8 mouse cellular contexts compared by ENCODE assay signal in genomic region chr17:35752221-35752811, GRCm38 (mm10). TPM values are rescaled to one million over a fixed set of nuclear protein-coding genes. Genes with fewer than 3 reads are reported as not detected.
A peak's percentile ranks its signal among the peaks of the same experiment; 100 is the strongest.
DNase-seq lines count a peak whose midpoint lies in the region; ATAC-seq lines count a peak whose summit lies in the region.

No protein-coding gene starts in this region.

- H3K9ac ChIP-seq in forebrain, embryonic 14.5 days (ENCODE audit: low read length), result no peak overlapping the region
- H3K9ac ChIP-seq in forebrain, embryonic 12.5 days, result no peak overlapping the region

- H3K27ac ChIP-seq in forebrain, embryonic 14.5 days (ENCODE audit: low read depth, low read length), result no peak overlapping the region
- no peak overlapping the region for H3K27ac ChIP-seq in forebrain, embryonic 12.5 days

- 41% methylated on average over 7 of the region's 7 CpGs for WGBS in forebrain, embryonic 14.5 days
- WGBS in forebrain, embryonic 12.5 days, result 65% methylated on average over 7 of the region's 7 CpGs

- no peak overlapping the region for H3K4me2 ChIP-seq in forebrain, embryonic 14.5 days (ENCODE audit: low read length)
- H3K4me2 ChIP-seq in forebrain, embryonic 12.5 days, result no peak overlapping the region

- H3K4me3 ChIP-seq in forebrain, embryonic 14.5 days (ENCODE audit: low read depth, low read length), result no peak overlapping the region
- H3K4me3 ChIP-seq in forebrain, embryonic 12.5 days (replicated peaks), result no peak overlapping the region

- no peaks in the 10 kb centered on the region for H3K9me3 ChIP-seq in forebrain, embryonic 14.5 days (replicated peaks; ENCODE audit: control insufficient read depth, low read length)
- H3K9me3 ChIP-seq in forebrain, embryonic 12.5 days, result no peaks in the 10 kb centered on the region

- H3K27me3 ChIP-seq in forebrain, embryonic 14.5 days (replicated peaks; ENCODE audit: control insufficient read depth, insufficient read depth, low read length), result no peaks in the 10 kb centered on the region
- no peaks in the 10 kb centered on the region for H3K27me3 ChIP-seq in forebrain, embryonic 12.5 days

- H3K4me1 ChIP-seq in forebrain, embryonic 14.5 days (ENCODE audit: control insufficient read depth, insufficient read depth, low read length), result peaks cover 5% of the 10 kb centered on the region; the same call in 1 of the 2 replicates
- no peaks in the 10 kb centered on the region for H3K4me1 ChIP-seq in forebrain, embryonic 12.5 days

- DNase-seq in forebrain, embryonic 14.5 days (ENCODE audit: low spot score), result peak; percentile 50
- peak; percentile 47 for DNase-seq in 3T3-L1 (ENCODE audit: low read depth, low spot score)
- DNase-seq in cerebellum, postnatal 25 days, result peak; percentile 64 to 76
- DNase-seq in kidney, postnatal 10 days, result peak; percentile 58
- DNase-seq in lung, adult 18-20 months, result peak; percentile 59 to 63
- DNase-seq in right cerebral cortex, postnatal 36 days (ENCODE audit: low spot score in 2 of 2), result peak; percentile 14 to 23
- DNase-seq in thymus, postnatal 10 days (ENCODE audit: low spot score in 2 of 2), result no peak

- no peak; the same call in 1 of the 2 replicates for ATAC-seq in forebrain, embryonic 14.5 days
- ATAC-seq in forebrain, embryonic 12.5 days (ENCODE audit: low FRiP score), result no peak

- no peaks in the 10 kb centered on the region for H3K36me3 ChIP-seq in forebrain, embryonic 14.5 days (ENCODE audit: control insufficient read depth, insufficient read depth, low read length)
- no peaks in the 10 kb centered on the region for H3K36me3 ChIP-seq in forebrain, embryonic 12.5 days (replicated peaks)

RNA-seq across cellular contexts. Expression of gene Ddr1, which starts 47.9 kb away (rescaled TPM):
- 62.0 and 74.5 TPM in 2 replicates for polyA plus RNA-seq in forebrain, embryonic 14.5 days (2014; fragmentation: Nextera tagmentation; extraction: Ambion mirVana)
- 176 and 185 TPM in 2 replicates for polyA plus RNA-seq in forebrain, embryonic 12.5 days (2016; fragmentation: Nextera tagmentation; extraction: Ambion mirVana)

Comparison
In these comparisons a context has a peak if more than half of its experiments do, and no peak if none do; other contexts are left out.
1. DNase-seq: peak in forebrain, embryonic 14.5 days (single experiment), 3T3-L1 (single experiment), cerebellum, postnatal 25 days (2 of 2), kidney, postnatal 10 days (single experiment), lung, adult 18-20 months (2 of 2) and right cerebral cortex, postnatal 36 days (2 of 2); none in thymus, postnatal 10 days (0 of 2).